Mouse (Mus musculus) heart, embryonic 11.5 days (tissue): ENCODE data around the gene Adssl1. TPM values are rescaled to one million over a fixed set of nuclear protein-coding genes. Genes with fewer than 3 reads are reported as not detected.

Experiments used
- ATAC-seq: fragments of 200-750 bp; cut with Nextera tagmentation; replicated peaks from 2 replicates; pipeline ENCODE4 v1.8.0; 2017; ENCODE audit warnings: moderate library complexity; ENCODE audit not compliant: insufficient number of reproducible peaks, low FRiP score, low TSS enrichment
- H3K27ac ChIP-seq: fragments of 300-500 bp; sonication (generic); 2 replicates; pipeline ENCODE4 v1.5.1; 2014; ENCODE audit warnings: mild to moderate bottlenecking, low read depth, low read length
- H3K27me3 ChIP-seq: fragments of 300-500 bp; sonication (generic); 2 replicates; pipeline ENCODE4 v1.6.1; 2014; ENCODE audit warnings: mild to moderate bottlenecking, low read length, mixed read lengths; ENCODE audit not compliant: control insufficient read depth, insufficient read depth
- H3K36me3 ChIP-seq: fragments of 300-500 bp; sonication (generic); 2 replicates; pipeline ENCODE4 v1.6.1; 2014; ENCODE audit warnings: mild to moderate bottlenecking, low read length, moderate library complexity, mixed read lengths; ENCODE audit not compliant: control insufficient read depth, insufficient read depth
- H3K4me1 ChIP-seq: fragments of 300-500 bp; sonication (generic); 2 replicates; pipeline ENCODE4 v1.6.1; 2014; ENCODE audit warnings: low read length; ENCODE audit not compliant: control insufficient read depth, insufficient read depth
- H3K4me2 ChIP-seq: fragments of 300-500 bp; sonication (generic); 2 replicates; pipeline ENCODE4 v1.6.1; 2014; ENCODE audit warnings: mild to moderate bottlenecking, moderate library complexity
- H3K4me3 ChIP-seq: fragments of 300-500 bp; sonication (generic); 2 replicates; pipeline ENCODE4 v1.5.1; 2014; ENCODE audit warnings: low read depth, low read length
- H3K9ac ChIP-seq: fragments of 300-500 bp; sonication (generic); 2 replicates; pipeline ENCODE4 v1.6.1; 2014; ENCODE audit warnings: mild to moderate bottlenecking, low read depth, low read length, moderate library complexity
- H3K9me3 ChIP-seq: fragments of 300-500 bp; sonication (generic); replicated peaks from 2 replicates; pipeline ENCODE4 v1.6.1; 2016; ENCODE audit warnings: low read length; ENCODE audit not compliant: control insufficient read depth
- WGBS: fragments of 180-500 bp; shearing (Covaris S2); extraction: QIAGEN DNeasy Blood & Tissue Kit; methylation state at CpG from one replicate; pipeline ENCODE4 v1.1.7; 2014; ENCODE audit not compliant: insufficient replicate concordance; 5-methylcytosine and 5-hydroxymethylcytosine counted together
- polyA plus RNA-seq: library from polyadenylated mRNA; unstranded; fragments of >200 nt; fragmentation: Nextera tagmentation; extraction: Ambion mirVana; gene quantifications from 2 replicates; pipeline ENCODE4 v1.2.1, GENCODE M21; 2014

Gene Adssl1
- polyA plus RNA-seq, 1 experiment from 2014 or later = 73.3 TPM

GRCm38 (mm10) chr12:112661851-112662250 lies 42.0 kb downstream of the Adssl1 start:
- peaks cover 64% of the 10 kb centered on the region for H3K4me1 ChIP-seq
- peak overlapping the region; percentile 30 for H3K9ac ChIP-seq
- no peak for ATAC-seq
- no peaks in the 10 kb centered on the region for H3K9me3 ChIP-seq
- H3K27ac ChIP-seq = peak overlapping the region; percentile 92
- no peak overlapping the region for H3K4me3 ChIP-seq
- no peaks in the 10 kb centered on the region for H3K27me3 ChIP-seq
- peaks cover 41% of the 10 kb centered on the region for H3K36me3 ChIP-seq
- peak overlapping the region; percentile 40; the same call in 1 of the 2 replicates for H3K4me2 ChIP-seq
- WGBS = 77% methylated on average over 9 of the region's 9 CpGs

DNA sequence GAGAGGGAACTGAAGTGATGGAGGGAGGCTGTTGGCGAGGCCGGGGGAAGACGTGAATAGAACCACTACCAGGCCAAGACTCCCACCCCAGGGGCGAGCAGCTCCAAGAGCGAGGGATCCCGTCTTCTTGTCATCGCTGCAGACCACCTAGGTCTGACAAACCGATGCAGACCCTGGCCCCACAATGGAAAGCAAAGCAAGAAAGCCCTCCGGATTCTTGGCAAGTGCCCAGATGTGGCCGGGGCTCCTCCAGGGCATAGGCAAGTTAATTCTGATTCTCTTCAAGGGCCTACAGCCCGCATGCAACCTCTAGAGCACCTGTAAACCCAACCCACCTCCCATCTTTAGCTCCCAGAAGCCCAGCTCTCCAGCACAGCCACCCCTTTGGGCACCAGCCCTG lies 43.5 kb downstream of the Adssl1 start:
- peaks cover 78% of the 10 kb centered on the region for H3K4me1 ChIP-seq
- H3K9me3 ChIP-seq = no peaks in the 10 kb centered on the region
- H3K4me3 ChIP-seq = no peak overlapping the region
- WGBS = 84% methylated on average over 11 of the region's 11 CpGs
- H3K27me3 ChIP-seq = no peaks in the 10 kb centered on the region
- H3K4me2 ChIP-seq = no peak overlapping the region
- H3K27ac ChIP-seq = no peak overlapping the region
- no peak for ATAC-seq
- no peak overlapping the region; the same call in 1 of the 2 replicates for H3K9ac ChIP-seq
- H3K36me3 ChIP-seq = peaks cover 35% of the 10 kb centered on the region

- Histone ChIP-seq H3K4me3 (no peak overlapping the region), H3K27me3 (no peaks in the 10 kb centered on the region), H3K27ac (no peak overlapping the region), H3K4me2 (no peak overlapping the region), H3K36me3 (peaks cover 35% of the 10 kb centered on the region), H3K4me1 (peaks cover 82% of the 10 kb centered on the region), H3K9me3 (no peaks in the 10 kb centered on the region), H3K9ac (peak overlapping the region; percentile 23)
- WGBS = 90% methylated on average over 12 of the region's 12 CpGs
- no peak for ATAC-seq
Observed at GRCm38 (mm10) chr12:112663716-112664115, 43.9 kb downstream of the Adssl1 start.

DNA sequence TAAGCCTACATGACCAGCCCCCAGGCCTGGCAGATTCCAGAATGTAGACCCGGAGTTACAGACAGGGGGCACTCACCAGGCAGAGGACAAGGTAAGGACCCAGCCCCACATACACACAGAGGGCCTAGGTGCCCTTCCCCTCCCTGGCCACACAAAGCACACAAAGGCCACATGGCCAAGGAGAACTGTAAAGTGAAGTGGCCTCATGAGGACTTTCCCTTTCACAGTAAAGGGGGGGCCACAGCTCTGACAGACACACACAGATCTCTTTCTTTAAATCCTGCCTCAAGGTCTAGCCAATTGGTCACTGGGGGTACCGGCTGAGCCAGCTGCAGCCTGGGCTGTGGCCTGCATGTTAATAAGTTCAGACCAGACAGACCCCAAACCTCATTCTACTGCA lies 44.3 kb downstream of the Adssl1 start:
- Histone ChIP-seq H3K27ac (no peak overlapping the region), H3K4me1 (peaks cover 84% of the 10 kb centered on the region), H3K9me3 (no peaks in the 10 kb centered on the region), H3K9ac (peak overlapping the region; percentile 23; the same call in 1 of the 2 replicates), H3K36me3 (peaks cover 32% of the 10 kb centered on the region), H3K4me2 (no peak overlapping the region), H3K27me3 (no peaks in the 10 kb centered on the region), H3K4me3 (no peak overlapping the region)
- no peak for ATAC-seq
- 63% methylated on average over 2 of the region's 2 CpGs for WGBS

- no peak for ATAC-seq
- peaks cover 86% of the 10 kb centered on the region for H3K4me1 ChIP-seq
- no peaks in the 10 kb centered on the region for H3K27me3 ChIP-seq
- 75% methylated on average over 5 of the region's 5 CpGs for WGBS
- peaks cover 27% of the 10 kb centered on the region for H3K36me3 ChIP-seq
- peak overlapping the region; percentile 22 for H3K9ac ChIP-seq
- no peak overlapping the region for H3K4me3 ChIP-seq
- H3K27ac ChIP-seq = peak overlapping the region; percentile 60; the same call in 1 of the 2 replicates
- no peak overlapping the region for H3K4me2 ChIP-seq
- H3K9me3 ChIP-seq = no peaks in the 10 kb centered on the region
Observed at GRCm38 (mm10) chr12:112664656-112665055, 44.8 kb downstream of the Adssl1 start.

DNA sequence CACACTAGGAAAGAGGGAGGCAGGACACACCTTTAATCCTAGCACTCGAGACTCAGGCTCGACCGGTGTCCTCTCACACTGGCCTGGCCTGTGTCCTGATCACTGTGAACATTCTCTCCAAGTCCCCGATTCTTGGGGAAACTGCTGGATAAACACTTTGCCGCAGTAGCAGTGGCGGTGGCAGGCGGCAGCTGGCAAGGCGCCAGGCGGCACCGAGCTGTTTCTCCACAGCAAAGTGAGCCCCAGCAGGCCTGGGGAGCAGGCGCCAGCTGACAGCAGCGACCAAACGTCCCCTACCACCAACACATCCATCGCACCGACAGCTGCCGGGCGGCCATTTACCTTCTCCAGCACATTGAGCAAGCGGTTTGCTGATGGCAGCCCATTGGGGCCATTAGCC lies 45.6 kb downstream of the Adssl1 start:
- Histone ChIP-seq H3K9me3 (no peaks in the 10 kb centered on the region), H3K27me3 (no peaks in the 10 kb centered on the region), H3K27ac (peak overlapping the region; percentile 60), H3K4me2 (peak overlapping the region; percentile 29; the same call in 1 of the 2 replicates), H3K4me3 (no peak overlapping the region), H3K9ac (peak overlapping the region; percentile 59), H3K36me3 (peaks cover 31% of the 10 kb centered on the region), H3K4me1 (peaks cover 88% of the 10 kb centered on the region)
- WGBS = 52% methylated on average over 18 of the region's 18 CpGs
- no peak for ATAC-seq

DNA sequence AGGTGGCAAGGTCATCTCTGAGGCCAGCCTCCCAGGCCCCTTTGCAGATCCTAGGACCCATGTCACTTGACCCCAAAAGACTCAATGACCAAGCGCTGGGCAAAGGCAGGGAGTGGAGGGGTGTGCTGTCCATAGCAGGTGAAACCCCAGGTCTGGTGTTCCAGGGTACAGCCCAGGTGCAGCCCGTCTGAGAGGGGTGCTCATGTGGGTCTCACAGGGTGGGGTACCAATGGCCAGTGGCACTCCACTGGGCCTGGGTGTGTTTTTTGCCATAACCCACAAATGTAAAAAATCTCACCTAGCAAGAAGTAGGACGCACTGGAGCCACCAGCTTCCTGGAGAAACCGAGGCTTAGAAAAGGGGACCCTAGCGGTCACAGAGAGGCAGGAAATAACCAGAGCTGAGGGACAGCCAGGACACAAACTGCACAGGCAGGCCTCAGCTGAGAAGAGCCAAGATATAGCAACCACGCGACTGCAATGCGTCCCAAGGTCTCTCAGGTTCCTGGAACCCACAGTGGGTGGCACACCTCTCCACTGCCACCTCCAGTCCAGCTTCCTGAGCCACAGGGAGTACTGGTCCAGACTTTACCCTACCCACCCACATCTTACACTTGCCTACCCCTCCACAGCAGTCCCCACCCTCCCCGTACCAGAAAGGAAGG lies 46.2 kb downstream of the Adssl1 start:
- Histone ChIP-seq H3K36me3 (peaks cover 34% of the 10 kb centered on the region), H3K9me3 (no peaks in the 10 kb centered on the region), H3K27ac (peak overlapping the region; percentile 60), H3K4me1 (peaks cover 88% of the 10 kb centered on the region), H3K4me3 (no peak overlapping the region), H3K9ac (peak overlapping the region; percentile 53), H3K27me3 (no peaks in the 10 kb centered on the region), H3K4me2 (no peak overlapping the region)
- no peak for ATAC-seq
- WGBS = 87% methylated on average over 9 of the region's 9 CpGs

GRCm38 (mm10) chr12:112667619-112668297 lies 47.9 kb downstream of the Adssl1 start:
- Histone ChIP-seq H3K27ac (no peak overlapping the region), H3K27me3 (no peaks in the 10 kb centered on the region), H3K4me3 (no peak overlapping the region), H3K9me3 (no peaks in the 10 kb centered on the region), H3K36me3 (peaks cover 28% of the 10 kb centered on the region; the same call in 1 of the 2 replicates), H3K4me2 (no peak overlapping the region), H3K4me1 (peaks cover 88% of the 10 kb centered on the region), H3K9ac (peak overlapping the region; percentile 23; the same call in 1 of the 2 replicates)
- no peak for ATAC-seq
- WGBS = 75% methylated on average over 10 of the region's 10 CpGs
